In genomic region chr13:51424647-51425046, GRCm38 (mm10) we compare ENCODE assay signal across 9 mouse cellular contexts. TPM values are rescaled to one million over a fixed set of nuclear protein-coding genes. Genes with fewer than 3 reads are reported as not detected.
DNase-seq lines count a peak whose midpoint lies in the region; ATAC-seq and TF ChIP-seq lines count a peak whose summit lies in the region.
"Had no signal": no experiment of that assay in that cellular context is flagged by ENCODE, and none has a peak within 500 bp of the region (broad histone marks: within the 10 kb centered on the region; RNA-seq: fewer than 3 reads in every experiment).

No protein-coding gene starts in this region.

- H3K9me3 ChIP-seq in forebrain, embryonic 10.5 days = no peaks in the 10 kb centered on the region
- H3K9me3 ChIP-seq in forebrain, embryonic 15.5 days = no peaks in the 10 kb centered on the region
- H3K9me3 ChIP-seq: limb, embryonic 13.5 days had no signal

- no peak for TF ChIP-seq POLR2A in testis, adult 2 months (IDR thresholded peaks at IDR 0.05; ENCODE audit: control insufficient read depth, low read depth, low read length)

- no peak overlapping the region for H3K27ac ChIP-seq in forebrain, embryonic 10.5 days
- no peak overlapping the region for H3K27ac ChIP-seq in forebrain, embryonic 15.5 days (replicated peaks)
- no peak overlapping the region for H3K27ac ChIP-seq in testis, adult 2 months (ENCODE audit: control insufficient read depth, insufficient read depth, low read depth, low read length)
- H3K27ac ChIP-seq: limb, embryonic 13.5 days had no signal

- ATAC-seq in forebrain, embryonic 15.5 days (replicated peaks) = no peak
- peak; percentile 84 for ATAC-seq in megakaryocyte, adult 5-6 weeks (ENCODE audit: poor library complexity, severe bottlenecking)

- H3K4me2 ChIP-seq in forebrain, embryonic 15.5 days (replicated peaks) = no peak overlapping the region
- H3K4me2 ChIP-seq: limb, embryonic 13.5 days had no signal

- 24% methylated on average over 5 of the region's 5 CpGs for WGBS in forebrain, embryonic 10.5 days
- 23% methylated on average over 5 of the region's 5 CpGs for WGBS in forebrain, embryonic 15.5 days

- no peak overlapping the region for H3K9ac ChIP-seq in forebrain, embryonic 15.5 days (replicated peaks)
- H3K9ac ChIP-seq: limb, embryonic 13.5 days had no signal

- peak; percentile 70 for DNase-seq in forebrain, embryonic 10.5 days (ENCODE audit: extremely low spot score, low spot score)
- DNase-seq in 3T3-L1 (ENCODE audit: low read depth, low spot score) = peak; percentile 77
- DNase-seq in adrenal gland, postnatal 25 days = peak; percentile 70
- peak; percentile 77 for DNase-seq in forelimb bud, embryonic 11.5 days (ENCODE audit: low read depth, low spot score)
- peak; percentile 81 for DNase-seq in kidney, adult 9 months

- peaks cover 5% of the 10 kb centered on the region; the same call in 1 of the 2 replicates for H3K4me1 ChIP-seq in forebrain, embryonic 10.5 days
- H3K4me1 ChIP-seq in forebrain, embryonic 15.5 days = peaks cover 14% of the 10 kb centered on the region
- 0 out of 2 replicates have a peak, but pooled peaks cover 2% of the 10 kb centered on the region for H3K4me1 ChIP-seq in testis, adult 2 months (ENCODE audit: control insufficient read depth, insufficient read depth, low read length)

- H3K4me3 ChIP-seq in forebrain, embryonic 10.5 days = no peak overlapping the region
- H3K4me3 ChIP-seq in forebrain, embryonic 15.5 days = no peak overlapping the region
- no peak overlapping the region for H3K4me3 ChIP-seq in testis, adult 2 months (ENCODE audit: control insufficient read depth, low read depth, low read length)
- H3K4me3 ChIP-seq: limb, embryonic 13.5 days had no signal

- peaks cover 25% of the 10 kb centered on the region for H3K36me3 ChIP-seq in forebrain, embryonic 10.5 days (replicated peaks)
- no peaks in the 10 kb centered on the region for H3K36me3 ChIP-seq in forebrain, embryonic 15.5 days
- no peaks in the 10 kb centered on the region for H3K36me3 ChIP-seq in testis, adult 2 months (ENCODE audit: control insufficient read depth, insufficient read depth, low read length)

- H3K27me3 ChIP-seq in forebrain, embryonic 10.5 days (ENCODE audit: poor library complexity, severe bottlenecking) = no peaks in the 10 kb centered on the region
- no peaks in the 10 kb centered on the region for H3K27me3 ChIP-seq in forebrain, embryonic 15.5 days
- H3K27me3 ChIP-seq in testis, adult 2 months (ENCODE audit: control insufficient read depth, insufficient read depth, low read length) = no peaks in the 10 kb centered on the region
- H3K27me3 ChIP-seq: limb, embryonic 13.5 days had no signal

- TF ChIP-seq CTCF in testis, adult 2 months (IDR thresholded peaks at IDR 0.05; ENCODE audit: control insufficient read depth, insufficient read depth, insufficient replicate concordance, low read depth, low read length) = peak; percentile 60; the same call in 1 of the 2 replicates

RNA-seq across cellular contexts. Expression of gene S1pr3, which starts 16.2 kb away (rescaled TPM):
- polyA plus RNA-seq in forebrain, embryonic 10.5 days (2016; fragmentation: Nextera tagmentation; extraction: Ambion mirVana) = 50.4 and 53.9 TPM in 2 replicates
- polyA plus RNA-seq in forebrain, embryonic 15.5 days (2015; fragmentation: Nextera tagmentation; extraction: Ambion mirVana) = 10.3 and 12.8 TPM in 2 replicates
- 12.2 and 16.1 TPM in 2 replicates for total RNA-seq in adrenal gland, postnatal 25 days (2021)
- 1.8 and 2.6 TPM in 2 replicates for total RNA-seq in megakaryocyte, adult 5-6 weeks (2015)
- total RNA-seq in megakaryocyte, adult 5-6 weeks (2017) = 1.1 and 1.6 TPM in 2 replicates
- polyA plus RNA-seq in testis, adult 2 months (2012; rRNA removed) = 3.1 TPM in 2 replicates
